Mouse (Mus musculus) right cerebral cortex, postnatal 25 days (tissue): ENCODE results near the gene 1700029I15Rik.

Source experiments
- DNase-seq: peaks from one replicate; pipeline ENCODE4 v3.0.0; 2022

The 1700029I15Rik gene

GRCm38 (mm10) chr2:92430089-92430488, 47.8 kb downstream of the 1700029I15Rik start:
- DNase-seq = no peak

GRCm38 (mm10) chr2:92430723-92431541, 48.6 kb downstream of the 1700029I15Rik start:
- peak; percentile 71 for DNase-seq

- DNase-seq = peak; percentile 39
Measured at GRCm38 (mm10) chr2:92431611-92432179, 49.4 kb downstream of the 1700029I15Rik start.

- DNase-seq = no peak
Measured at GRCm38 (mm10) chr2:92432299-92433295, 50.3 kb downstream of the 1700029I15Rik start.

GRCm38 (mm10) chr2:92433578-92434374, 51.4 kb downstream of the 1700029I15Rik start, which contains the start of gene Cry2:
Gene Cry2, minus strand, starts transcription at chr2:92434043.
- DNase-seq = peak; percentile 99

- DNase-seq = no peak
Measured at GRCm38 (mm10) chr2:92434375-92434745, 52.0 kb downstream of the 1700029I15Rik start.

- no peak for DNase-seq
Measured at GRCm38 (mm10) chr2:92435023-92435422, 52.7 kb downstream of the 1700029I15Rik start.
